Mouse (Mus musculus) small intestine, adult 2 months (tissue): Measurements from ENCODE around the gene Lpin2.

ENCODE experiments used
- CTCF ChIP-seq: fragments of 200-500 bp; IDR thresholded peaks from 2 replicates; pipeline ENCODE4 v1.5.1; 2012; ENCODE audit warnings: low read depth, mild to moderate bottlenecking, control low read depth, inconsistent platforms, low read length, moderate library complexity, mixed read lengths; ENCODE audit not compliant: insufficient replicate concordance, insufficient read length; ENCODE audit errors: extremely low read depth
- POLR2A ChIP-seq: fragments of 200-500 bp; IDR thresholded peaks from 2 replicates; pipeline ENCODE4 v1.6.1; 2012; ENCODE audit warnings: low read depth, mild to moderate bottlenecking, control low read depth, inconsistent platforms, low read length, moderate library complexity

DNA sequence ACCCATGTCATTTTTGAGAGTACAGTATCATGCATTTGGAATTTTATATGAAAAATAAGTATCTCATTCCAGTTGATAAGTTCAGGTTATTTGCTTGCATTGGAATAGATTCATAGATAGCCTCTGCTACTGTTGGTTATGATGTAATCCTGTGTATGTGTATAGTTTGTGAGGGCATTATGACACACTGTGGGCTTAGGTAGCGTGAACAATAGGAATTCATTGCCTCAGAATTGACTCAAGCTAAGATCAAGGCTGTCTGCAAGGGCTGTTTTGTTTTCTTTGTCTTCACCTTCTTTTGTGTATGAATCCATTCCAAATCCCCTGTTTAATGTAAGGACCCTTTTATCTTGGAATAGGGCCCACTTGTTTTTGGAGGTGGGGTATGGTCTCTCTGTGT, 10.7 kb downstream of the Lpin2 start:
- TF ChIP-seq CTCF (no peak), POLR2A (no peak)
